Comparison of ENCODE assay signal across 14 mouse cellular contexts in genomic region chr4:135772671-135773070, GRCm38 (mm10). TPM values are rescaled to one million over a fixed set of nuclear protein-coding genes. Genes with fewer than 3 reads are reported as not detected.
DNase-seq lines count a peak whose midpoint lies in the region; ATAC-seq and TF ChIP-seq lines count a peak whose summit lies in the region.
"Had no signal": no experiment of that assay in that cellular context is flagged by ENCODE, and none has a peak within 500 bp of the region (broad histone marks: within the 10 kb centered on the region; RNA-seq: fewer than 3 reads in every experiment).

No protein-coding gene starts in this region.

- no peak for TF ChIP-seq CTCF in heart, postnatal 0 days (IDR thresholded peaks at IDR 0.05; ENCODE audit: low read depth)

- no peak overlapping the region for H3K9ac ChIP-seq in kidney, embryonic 14.5 days (ENCODE audit: low read depth, low read length)
- H3K9ac ChIP-seq in heart, postnatal 0 days (replicated peaks; ENCODE audit: low read depth, low read length), result no peak overlapping the region

- ATAC-seq in kidney, embryonic 14.5 days (ENCODE audit: low FRiP score, low TSS enrichment), result 0 out of 2 replicates have a peak, but pooled peaks have one; percentile 9
- peak; percentile 95 for ATAC-seq in heart, postnatal 0 days (ENCODE audit: insufficient read depth, low read depth)
- no peak for ATAC-seq in monocyte, adult 5-6 weeks (replicated peaks; ENCODE audit: insufficient number of reproducible peaks, low FRiP score, low TSS enrichment, poor library complexity, severe bottlenecking)

- no peak overlapping the region for H3K4me3 ChIP-seq in kidney, embryonic 14.5 days (ENCODE audit: low read length)
- H3K4me3 ChIP-seq in heart, postnatal 0 days (ENCODE audit: low read depth, low read length), result no peak overlapping the region

- no peak overlapping the region for H3K4me2 ChIP-seq in kidney, embryonic 14.5 days (replicated peaks; ENCODE audit: low read depth, low read length)
- H3K4me2 ChIP-seq in heart, postnatal 0 days (ENCODE audit: low read depth, low read length), result no peak overlapping the region

- H3K4me1 ChIP-seq in kidney, embryonic 14.5 days (ENCODE audit: control insufficient read depth, insufficient read depth, low read length), result no peaks in the 10 kb centered on the region
- H3K4me1 ChIP-seq in heart, postnatal 0 days (ENCODE audit: control insufficient read depth, insufficient read depth), result no peaks in the 10 kb centered on the region

- H3K9me3 ChIP-seq in kidney, embryonic 14.5 days (ENCODE audit: control insufficient read depth, low read length), result no peaks in the 10 kb centered on the region
- no peaks in the 10 kb centered on the region for H3K9me3 ChIP-seq in heart, postnatal 0 days (replicated peaks; ENCODE audit: control insufficient read depth, low read length)

- H3K27ac ChIP-seq in kidney, embryonic 14.5 days (ENCODE audit: low read depth, low read length), result no peak overlapping the region
- H3K27ac ChIP-seq in heart, postnatal 0 days (ENCODE audit: low read depth), result peak overlapping the region; percentile 86
- H3K27ac ChIP-seq: hindbrain, postnatal 0 days had no signal

- no peaks in the 10 kb centered on the region for H3K27me3 ChIP-seq in kidney, embryonic 14.5 days (ENCODE audit: control insufficient read depth, insufficient read depth, low read length)
- no peaks in the 10 kb centered on the region for H3K27me3 ChIP-seq in heart, postnatal 0 days (ENCODE audit: control insufficient read depth, insufficient read depth, low read length)

- H3K36me3 ChIP-seq in kidney, embryonic 14.5 days (ENCODE audit: control insufficient read depth, insufficient read depth, low read length), result no peaks in the 10 kb centered on the region
- no peaks in the 10 kb centered on the region for H3K36me3 ChIP-seq in heart, postnatal 0 days (replicated peaks; ENCODE audit: control insufficient read depth, insufficient read depth, low read length)

- no peak for TF ChIP-seq EP300 in heart, postnatal 0 days (IDR thresholded peaks at IDR 0.05; ENCODE audit: low read depth)

- WGBS in kidney, embryonic 14.5 days, result 76% methylated on average over 4 of the region's 4 CpGs
- 30% methylated on average over 4 of the region's 4 CpGs for WGBS in heart, postnatal 0 days

- no peak for DNase-seq in kidney, adult 9 months
- peak; percentile 65 to 83 for DNase-seq in heart, adult 18-20 months
- peak; percentile 90 for DNase-seq in heart, postnatal 0 days (ENCODE audit: low spot score)
- peak; percentile 83 for DNase-seq in skeletal muscle tissue, adult 2 months (ENCODE audit: low read depth, low spot score)
- no peak for DNase-seq in left cerebral cortex, adult 9 months (ENCODE audit: low spot score in 2 of 2)
- no peak for DNase-seq in layer of hippocampus, postnatal 36 days
- DNase-seq: cerebellum, adult 18-20 months; embryo, embryonic 11 days; kidney, adult 8-10 months had no signal

RNA-seq across cellular contexts. Expression of gene Myom3, which starts 13.2 kb away (rescaled TPM):
- polyA plus RNA-seq in kidney, embryonic 14.5 days (2014; fragmentation: Nextera tagmentation; extraction: Ambion mirVana), result 0.06 and 0.35 TPM in 2 replicates
- 1 to 10 TPM in 1 of 2 experiments, under 1 TPM in 1; 0.62 to 1.1 TPM for total RNA-seq in heart, adult 18-20 months (2021)
- 0.12 and 0.27 TPM in 2 replicates for total RNA-seq in heart, postnatal 0 days (2014; rRNA removed; ENCODE audit: low replicate concordance)
- polyA plus RNA-seq in heart, postnatal 0 days (2015; fragmentation: Nextera tagmentation; extraction: Ambion mirVana), result 0.80 and 0.82 TPM in 2 replicates
- under 1 TPM; 0.60 to 0.71 TPM for total RNA-seq in layer of hippocampus, postnatal 36 days (2021)
- not detected in 3 replicates for total RNA-seq in monocyte, adult 5-6 weeks (2017)
- total RNA-seq: megakaryocyte-erythroid progenitor cell, adult 5-6 weeks had no signal

RNA-seq across cellular contexts. Expression of gene Il22ra1, which starts 44.7 kb away (rescaled TPM):
- not detected in 2 replicates for polyA plus RNA-seq in kidney, embryonic 14.5 days (2014; fragmentation: Nextera tagmentation; extraction: Ambion mirVana)
- under 1 TPM; 0.17 to 0.46 TPM for total RNA-seq in heart, adult 18-20 months (2021)
- total RNA-seq in heart, postnatal 0 days (2014; rRNA removed; ENCODE audit: low replicate concordance), result not detected in 2 replicates
- polyA plus RNA-seq in heart, postnatal 0 days (2015; fragmentation: Nextera tagmentation; extraction: Ambion mirVana), result not detected in 2 replicates
- not detected for total RNA-seq in layer of hippocampus, postnatal 36 days (2021)
- total RNA-seq in monocyte, adult 5-6 weeks (2017), result not detected in 3 replicates
- total RNA-seq: megakaryocyte-erythroid progenitor cell, adult 5-6 weeks had no signal
- polyA plus RNA-seq: hindbrain, postnatal 0 days; limb, embryonic 11.5 days had no signal

Comparison
In these comparisons a context has a peak if more than half of its experiments do, and no peak if none do; other contexts are left out.
1. DNase-seq: peak in heart, adult 18-20 months (2 of 2), heart, postnatal 0 days (single experiment) and skeletal muscle tissue, adult 2 months (single experiment); none in kidney, adult 9 months (single experiment), left cerebral cortex, adult 9 months (0 of 2) and layer of hippocampus, postnatal 36 days (0 of 2).